Mouse (Mus musculus) brain, embryonic 18.5 days (tissue): Measurements from ENCODE around the gene Ctnnbl1.

Experiments used
- DNase-seq: peaks from one replicate; pipeline ENCODE4 v3.0.0-alpha.2; 2012; ENCODE audit warnings: low read depth, low spot score

The Ctnnbl1 gene

DNA sequence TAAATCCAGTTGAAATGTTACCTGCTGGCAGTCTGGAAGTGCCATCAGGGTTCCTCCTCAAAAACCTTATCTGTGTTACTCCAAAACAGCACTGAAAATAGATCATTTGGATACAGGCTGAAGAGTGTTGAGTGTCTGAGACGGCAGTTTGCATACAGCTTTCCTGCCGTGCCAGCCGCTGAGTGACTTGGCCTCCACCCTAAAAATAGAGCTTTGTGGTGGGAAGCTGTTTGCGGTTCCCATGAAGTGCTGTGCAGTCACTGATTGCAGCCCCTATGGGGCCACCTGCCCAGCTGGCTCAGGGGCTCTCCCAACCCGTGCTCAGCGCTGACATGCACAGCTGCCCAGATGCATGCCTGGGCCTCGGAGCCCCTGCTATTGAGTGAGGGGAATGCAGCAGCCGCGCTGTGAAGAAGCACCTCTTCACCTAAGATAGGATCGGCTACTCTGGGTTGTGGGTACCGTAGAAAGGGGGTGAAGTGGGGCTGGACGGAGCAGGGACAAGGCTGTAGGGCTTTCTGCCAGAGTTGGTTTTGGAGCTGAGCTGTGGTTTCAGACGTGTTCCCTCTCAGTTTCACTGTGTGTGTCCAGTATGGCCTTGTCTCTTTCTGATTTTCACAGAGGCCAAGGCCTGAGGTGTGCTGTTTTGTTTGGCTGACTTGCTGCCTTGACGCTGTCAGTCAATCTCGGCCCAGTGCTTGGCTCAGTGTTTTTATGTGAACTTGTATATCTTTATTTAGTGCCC lies 81.5 kb downstream of the Ctnnbl1 start:
- DNase-seq: no peak

DNA sequence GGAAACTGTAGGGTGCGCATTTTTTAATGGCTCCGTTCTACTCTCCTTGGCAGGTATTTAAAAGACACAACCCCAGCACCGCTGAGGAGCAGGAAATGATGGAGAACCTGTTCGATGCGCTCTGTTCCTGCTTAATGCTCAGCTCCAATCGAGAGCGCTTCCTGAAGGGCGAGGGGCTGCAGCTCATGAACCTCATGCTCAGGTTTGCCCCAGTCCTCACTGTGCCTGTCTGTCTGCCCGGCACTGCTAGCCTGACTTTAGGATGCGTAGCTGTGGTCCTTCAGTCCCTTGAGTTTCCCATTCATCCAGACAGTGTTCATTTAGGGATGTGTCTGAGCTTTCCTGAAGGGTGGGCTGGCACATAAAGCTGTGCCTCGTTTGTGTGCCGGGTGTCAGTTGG lies 82.2 kb downstream of the Ctnnbl1 start:
- DNase-seq: no peak

DNA sequence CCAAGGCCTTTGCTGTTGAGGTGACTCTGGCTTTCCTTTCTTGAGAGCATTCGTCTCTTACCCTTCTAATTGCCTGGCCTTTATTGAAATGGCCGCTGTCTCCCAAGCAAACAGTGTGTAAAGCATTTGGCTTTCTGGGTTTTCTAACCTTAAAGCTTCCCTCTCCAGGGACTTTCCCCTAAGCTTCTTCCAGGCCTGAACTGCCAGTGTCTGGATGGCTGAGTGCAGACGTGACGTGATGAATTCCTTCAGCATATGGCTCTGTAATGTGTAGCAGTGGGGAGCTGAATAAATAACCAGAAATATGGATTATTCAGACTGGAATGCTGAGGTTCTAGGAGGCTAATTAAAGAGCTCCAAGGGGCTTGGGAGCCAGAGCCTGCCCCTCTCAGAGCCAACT lies 84.1 kb downstream of the Ctnnbl1 start:
- DNase-seq: no peak

DNA sequence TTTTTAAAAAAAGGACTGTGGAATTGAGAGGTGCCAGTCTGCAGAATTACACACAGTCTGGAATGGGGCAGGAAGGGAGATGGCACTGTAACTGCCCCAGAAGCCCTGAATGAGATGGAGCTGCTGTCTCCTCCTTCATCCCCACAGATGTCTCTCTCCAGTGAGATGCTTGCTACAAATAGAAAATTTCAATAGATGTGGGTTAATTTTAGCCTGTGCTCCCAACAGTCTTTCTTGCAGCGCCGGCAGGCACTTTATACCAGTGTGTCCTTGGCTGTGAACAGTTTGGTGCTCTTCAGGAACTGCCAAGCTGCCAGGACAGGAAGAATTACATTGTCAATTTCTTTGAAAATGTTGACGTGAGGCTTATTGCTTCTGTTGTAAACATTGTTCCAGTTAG lies 86.3 kb downstream of the Ctnnbl1 start:
- no peak for DNase-seq

DNA sequence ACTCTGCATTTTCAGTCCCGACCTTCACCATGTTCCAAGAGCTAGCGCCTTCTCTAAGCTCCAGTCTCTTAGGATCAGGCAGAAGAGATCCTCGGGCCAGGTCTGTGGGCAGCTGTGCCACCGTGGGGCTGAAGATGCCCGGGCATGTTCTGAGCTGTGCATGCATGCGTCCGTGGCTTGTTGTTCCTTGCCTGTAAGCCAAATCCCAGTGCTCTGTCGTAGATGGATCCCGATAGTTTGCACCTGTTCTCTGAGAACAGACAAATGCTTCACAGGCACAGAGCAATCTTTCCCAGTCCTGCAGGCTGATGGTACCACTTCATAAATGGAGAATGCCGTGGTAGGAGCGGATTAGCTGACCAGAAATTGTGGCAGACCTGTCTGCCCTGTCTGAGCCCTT lies 87.0 kb downstream of the Ctnnbl1 start:
- DNase-seq: no peak

GRCm38 (mm10) chr2:157830101-157830500 lies 92.9 kb downstream of the Ctnnbl1 start:
- DNase-seq: no peak

- DNase-seq: no peak
These were observed 93.6 kb downstream of the Ctnnbl1 start for GRCm38 (mm10) chr2:157830620-157831354.

DNA sequence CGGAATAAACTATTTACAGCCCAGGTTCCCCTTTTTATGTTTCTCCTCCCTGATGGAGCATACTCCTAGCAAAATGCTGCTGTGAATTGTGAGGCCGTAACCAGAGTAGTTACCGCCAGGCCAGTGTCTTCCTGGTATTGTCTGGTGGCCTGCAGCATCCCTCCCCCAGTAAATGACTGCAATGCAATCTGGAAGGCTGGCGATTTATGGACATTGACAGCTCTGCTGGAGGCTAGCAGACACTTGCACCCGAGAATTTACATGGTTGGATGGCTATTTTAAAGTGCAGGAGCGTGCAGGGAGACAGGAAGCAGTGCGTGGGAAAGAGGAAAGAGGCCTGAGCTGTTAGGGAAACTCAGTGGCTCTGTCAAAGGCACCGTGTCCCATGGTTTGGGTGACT lies 99.8 kb downstream of the Ctnnbl1 start:
- no peak for DNase-seq

DNA sequence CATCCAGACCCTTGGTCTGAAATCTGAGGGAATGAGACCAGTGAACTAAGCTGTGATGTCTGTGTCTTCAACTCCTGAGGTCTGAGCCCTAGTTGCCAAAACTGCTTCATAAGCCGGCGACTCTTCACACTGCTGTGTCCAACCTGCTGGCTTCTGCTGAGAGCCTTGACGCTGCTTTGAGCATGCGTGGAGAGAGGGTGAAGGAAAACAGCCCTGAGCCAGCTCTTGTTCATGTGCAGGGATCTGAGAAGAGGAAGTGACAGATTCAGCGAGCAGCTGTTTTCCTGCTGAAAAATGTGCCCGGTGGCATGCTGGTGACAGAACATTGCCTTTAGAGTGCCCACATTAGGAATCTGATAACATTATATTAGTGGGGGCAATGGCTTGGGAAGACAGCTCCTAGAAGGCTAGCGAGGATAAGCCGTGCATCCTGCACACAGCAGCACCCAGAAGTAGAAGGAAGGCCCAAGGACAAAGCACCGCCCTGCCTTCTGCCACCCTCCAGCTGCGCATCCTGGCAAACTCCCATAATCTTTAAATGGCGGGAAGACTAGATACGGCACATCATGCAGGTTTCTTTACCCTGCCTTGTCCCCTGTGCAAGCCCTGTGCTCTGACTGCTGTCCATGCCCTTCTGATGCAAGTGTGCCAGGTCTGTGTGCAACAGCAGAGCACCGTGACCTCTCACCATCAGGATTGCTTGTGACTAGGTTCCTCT lies 101.2 kb downstream of the Ctnnbl1 start:
- no peak for DNase-seq

- no peak for DNase-seq
These were observed 103.5 kb downstream of the Ctnnbl1 start for GRCm38 (mm10) chr2:157840641-157841078.

GRCm38 (mm10) chr2:157841121-157841520 lies 103.9 kb downstream of the Ctnnbl1 start:
- DNase-seq: no peak

GRCm38 (mm10) chr2:157844746-157845145 lies 107.5 kb downstream of the Ctnnbl1 start:
- DNase-seq: no peak

GRCm38 (mm10) chr2:157845831-157846230 lies 108.6 kb downstream of the Ctnnbl1 start:
- DNase-seq: no peak

DNA sequence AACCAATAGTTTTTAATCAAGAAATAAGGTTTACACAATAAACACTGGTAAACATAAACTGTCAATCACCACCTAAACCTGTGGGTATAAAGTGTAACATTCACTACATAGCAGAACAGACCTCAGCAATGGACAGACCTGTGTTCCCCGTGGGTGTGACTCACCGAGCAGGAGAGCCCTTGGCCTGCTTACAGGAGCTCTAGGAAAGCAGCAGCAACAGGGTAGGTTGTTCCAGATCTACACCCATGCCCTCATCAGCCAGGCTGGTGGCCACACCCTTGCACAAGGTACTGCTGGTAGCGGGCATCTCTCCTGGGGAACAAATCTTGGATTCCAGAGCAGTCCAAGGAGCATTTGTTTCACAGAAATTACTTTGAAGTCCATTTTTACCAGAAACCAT lies 115.9 kb downstream of the Ctnnbl1 start:
- DNase-seq: no peak

DNA sequence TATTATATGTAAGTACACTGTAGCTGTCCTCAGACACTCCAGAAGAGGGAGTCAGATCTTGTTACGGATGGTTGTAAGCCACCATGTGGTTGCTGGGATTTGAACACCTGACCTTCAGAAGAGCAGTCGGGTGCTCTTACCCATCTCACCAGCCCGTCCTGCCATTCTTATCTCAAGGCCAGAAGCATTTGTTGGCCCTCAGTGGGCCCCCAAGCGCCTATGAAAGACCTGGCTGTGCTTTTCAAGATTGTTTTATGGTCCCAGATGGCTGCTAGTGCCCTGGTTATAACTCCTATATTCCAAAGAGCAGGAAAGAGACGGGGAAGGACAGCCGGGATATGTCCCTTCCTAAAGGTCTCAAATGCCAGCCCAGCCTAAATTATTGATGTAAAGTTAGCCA lies 118.6 kb downstream of the Ctnnbl1 start:
- no peak for DNase-seq

- no peak for DNase-seq
These were observed 120.3 kb downstream of the Ctnnbl1 start for GRCm38 (mm10) chr2:157857496-157857895.

DNA sequence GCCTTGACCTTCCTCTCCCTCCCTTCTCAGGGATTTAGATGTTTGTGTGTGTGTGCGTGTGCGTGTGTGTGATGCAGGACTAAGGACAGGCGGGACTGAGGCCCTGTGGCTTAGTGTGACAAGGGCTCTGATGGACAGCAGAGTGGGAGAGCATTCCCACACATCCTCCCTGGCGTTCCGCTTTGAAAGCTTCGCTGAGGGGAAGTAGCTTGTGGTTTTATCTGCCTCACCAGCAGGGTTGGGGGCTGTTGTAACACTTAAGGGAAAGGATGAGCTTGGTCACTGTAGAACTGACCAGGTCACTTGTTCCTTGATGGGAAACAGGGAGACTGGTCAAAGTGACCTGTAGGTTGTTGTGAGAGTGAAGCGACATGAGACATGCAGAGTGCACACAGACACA lies 121.1 kb downstream of the Ctnnbl1 start:
- DNase-seq: no peak

- no peak for DNase-seq
These were observed 122.0 kb downstream of the Ctnnbl1 start for GRCm38 (mm10) chr2:157859046-157859701.

DNA sequence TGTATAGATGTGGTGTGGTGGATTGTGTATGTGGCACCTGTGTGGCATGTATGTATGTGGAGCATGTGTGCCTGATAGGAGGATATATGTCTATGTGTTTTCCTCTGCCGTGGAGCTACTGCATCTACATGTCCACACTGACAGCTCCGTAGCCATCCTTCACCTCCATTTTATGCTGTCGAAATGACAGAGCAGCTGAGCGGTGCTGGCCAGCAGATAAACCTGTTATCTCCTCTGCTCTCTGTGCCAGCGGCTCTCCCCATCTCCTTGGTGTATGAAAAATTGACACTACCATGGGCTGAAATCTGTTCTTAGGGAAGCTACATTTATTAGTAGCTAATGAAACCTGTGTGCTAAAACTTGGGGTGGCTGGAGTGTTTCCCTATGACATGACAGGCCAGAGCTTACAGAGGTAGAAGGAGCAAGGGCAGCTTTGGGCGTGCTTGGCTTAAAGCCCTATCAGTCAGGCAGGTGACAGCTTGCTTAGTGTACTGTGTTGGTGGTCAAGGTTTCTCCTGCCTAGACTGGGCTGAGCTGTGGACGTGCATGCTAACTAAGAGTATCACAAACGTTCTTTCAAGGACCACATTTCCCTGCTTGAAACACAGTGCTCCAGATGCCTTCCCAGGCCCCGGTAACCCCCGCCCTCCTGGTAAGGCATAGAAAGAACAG lies 124.2 kb downstream of the Ctnnbl1 start:
- no peak for DNase-seq

- no peak for DNase-seq
These were observed 125.1 kb downstream of the Ctnnbl1 start for GRCm38 (mm10) chr2:157862306-157862705.

- no peak for DNase-seq
These were observed 129.9 kb downstream of the Ctnnbl1 start for GRCm38 (mm10) chr2:157867126-157867525.
